Mouse (Mus musculus) heart, adult 2 months (tissue): ENCODE data around the gene Dach1.

ENCODE experiments used
- CTCF ChIP-seq: fragments of 200-600 bp; IDR thresholded peaks from 2 replicates; pipeline ENCODE4 v1.8.1; 2022; ENCODE audit warnings: antibody characterized with exemption, mild to moderate bottlenecking, moderate library complexity
- EP300 ChIP-seq: fragments of 200-500 bp; IDR thresholded peaks from 2 replicates; pipeline ENCODE4 v1.6.1; 2011; ENCODE audit warnings: low read depth, low read length, control low read depth; ENCODE audit not compliant: insufficient read depth
- POLR2A ChIP-seq: fragments of 200-500 bp; IDR thresholded peaks from 2 replicates; pipeline ENCODE4 v1.6.1; 2011; ENCODE audit warnings: mild to moderate bottlenecking, low read depth, low read length, control low read depth; ENCODE audit not compliant: insufficient read depth

DNA sequence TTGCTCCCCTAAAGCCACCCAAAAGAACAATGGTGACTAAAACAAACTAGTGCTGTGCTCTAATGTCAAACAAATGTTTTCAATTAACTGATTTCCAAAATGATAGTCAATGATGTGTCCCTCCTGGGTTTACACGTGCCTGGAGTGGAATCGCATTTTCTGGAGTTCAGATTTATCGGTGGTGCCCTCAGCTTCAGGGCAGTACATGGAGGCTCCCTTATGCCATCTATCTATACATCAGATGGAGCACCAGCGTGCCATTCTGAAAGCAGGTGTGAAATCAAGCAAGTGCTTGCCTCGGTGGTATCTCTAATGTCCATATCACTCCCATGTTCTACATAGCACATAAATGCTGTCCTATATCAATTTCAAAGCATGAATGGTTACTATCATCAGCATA, 84.4 kb downstream of the Dach1 start:
- TF ChIP-seq CTCF: no peak
- no peak for TF ChIP-seq EP300
- TF ChIP-seq POLR2A: no peak
